Mouse (Mus musculus): Measurements from ENCODE around the gene 2310007B03Rik. TPM values are rescaled to one million over a fixed set of nuclear protein-coding genes. Genes with fewer than 3 reads are reported as not detected.

2310007B03Rik gene
- polyA plus RNA-seq, 1 experiment from 2014 or later = 0.42 TPM

Other genes with a start within 250 kb of the 2310007B03Rik start
- gene Capn10, start 226.6 kb downstream of the 2310007B03Rik start, polyA plus RNA-seq (2014; fragmentation: Nextera tagmentation; extraction: Ambion mirVana) = 24.9 and 28.7 TPM in 2 replicates
- 0.16 and 0.45 TPM in 2 replicates for gene Gpr35, start 210.1 kb downstream of the 2310007B03Rik start, polyA plus RNA-seq (2014; fragmentation: Nextera tagmentation; extraction: Ambion mirVana)
- not detected in 2 replicates for gene Aqp12, start 154.6 kb downstream of the 2310007B03Rik start, polyA plus RNA-seq (2014; fragmentation: Nextera tagmentation; extraction: Ambion mirVana)
- gene Kif1a, start 59.0 kb downstream of the 2310007B03Rik start, polyA plus RNA-seq (2014; fragmentation: Nextera tagmentation; extraction: Ambion mirVana) = 3.2 and 6.9 TPM in 2 replicates
- gene Agxt, start 25.7 kb downstream of the 2310007B03Rik start, polyA plus RNA-seq (2014; fragmentation: Nextera tagmentation; extraction: Ambion mirVana) = not detected in 2 replicates
- 0.14 and 0.20 TPM in 2 replicates for gene Crocc2, start 7.8 kb upstream of the 2310007B03Rik start, polyA plus RNA-seq (2014; fragmentation: Nextera tagmentation; extraction: Ambion mirVana)
- gene Sned1, start 74.9 kb upstream of the 2310007B03Rik start, polyA plus RNA-seq (2014; fragmentation: Nextera tagmentation; extraction: Ambion mirVana) = 8.6 and 17.9 TPM in 2 replicates
- gene Mterf4, start 145.0 kb upstream of the 2310007B03Rik start, polyA plus RNA-seq (2014; fragmentation: Nextera tagmentation; extraction: Ambion mirVana) = 31.3 and 33.5 TPM in 2 replicates
- 64.0 and 66.1 TPM in 2 replicates for gene Ppp1r7, start 181.9 kb upstream of the 2310007B03Rik start, polyA plus RNA-seq (2014; fragmentation: Nextera tagmentation; extraction: Ambion mirVana)
- 11.1 and 20.3 TPM in 2 replicates for gene Pask, start 182.5 kb upstream of the 2310007B03Rik start, polyA plus RNA-seq (2014; fragmentation: Nextera tagmentation; extraction: Ambion mirVana)
- gene Ano7, start 213.0 kb upstream of the 2310007B03Rik start, polyA plus RNA-seq (2014; fragmentation: Nextera tagmentation; extraction: Ambion mirVana) = 0.16 and 1.0 TPM in 2 replicates